Mouse (Mus musculus) CH12.LX (cell line): Measurements from ENCODE around the gene Crx. TPM values are rescaled to one million over a fixed set of nuclear protein-coding genes. Genes with fewer than 3 reads are reported as not detected.
A peak's percentile ranks its signal among the peaks of the same experiment; 100 is the strongest.

Experiments used
- DNase-seq: peaks from one replicate; pipeline ENCODE4 v3.0.0-alpha.2; 2013; ENCODE audit errors: extremely low read depth
- H3K27ac ChIP-seq: 2 replicates; pipeline ENCODE4 v1.5.1; 2012; ENCODE audit warnings: low read depth, mild to moderate bottlenecking, control low read depth, moderate library complexity; ENCODE audit not compliant: insufficient read depth
- H3K27me3 ChIP-seq: replicated peaks from 2 replicates; pipeline ENCODE3; 2012; ENCODE audit warnings: inconsistent platforms
- H3K36me3 ChIP-seq, 2 experiments: replicated peaks in 1 of 2; 2 replicates each; pipeline versions ENCODE3 to v1.6.1; 2012; ENCODE audit warnings: inconsistent platforms in 1 of 2, low read length in 1 of 2, mild to moderate bottlenecking in 1 of 2, mixed read lengths in 1 of 2, moderate library complexity in 1 of 2; ENCODE audit not compliant: control insufficient read depth in 1 of 2, insufficient read depth in 1 of 2
- H3K4me1 ChIP-seq, 2 experiments: 2 replicates each; pipeline ENCODE4 v1.6.1; 2012; ENCODE audit warnings: inconsistent platforms in 1 of 2, moderate library complexity in 1 of 2; ENCODE audit not compliant: insufficient read depth in 2 of 2, control insufficient read depth in 1 of 2
- H3K4me2 ChIP-seq: 2 replicates; pipeline ENCODE4 v1.6.1; 2012; ENCODE audit warnings: low read depth, mild to moderate bottlenecking, control low read depth; ENCODE audit not compliant: poor library complexity, insufficient read depth, severe bottlenecking
- H3K4me3 ChIP-seq, 3 experiments: fragments of 150-350 bp in 1 of 3; sonication (generic) in 1 of 3; replicated peaks in 1 of 3; 2 replicates each; pipeline versions ENCODE3 to v1.5.1; 2011 to 2012; ENCODE audit warnings: low read depth in 2 of 3, low read length in 2 of 3, mild to moderate bottlenecking in 2 of 3, moderate library complexity in 2 of 3, control low read depth in 1 of 3, improper control_type of control experiment in 1 of 3, inconsistent platforms in 1 of 3, mixed read lengths in 1 of 3; ENCODE audit not compliant: poor library complexity in 1 of 3
- H3K79me2 ChIP-seq: replicated peaks from 2 replicates; pipeline ENCODE4 v1.6.1; 2012; ENCODE audit warnings: mild to moderate bottlenecking, moderate library complexity; ENCODE audit not compliant: control insufficient read depth, poor library complexity, insufficient read depth, severe bottlenecking; ENCODE audit errors: extremely low read depth
- H3K9ac ChIP-seq: 2 replicates; pipeline ENCODE4 v1.6.1; 2012; ENCODE audit warnings: low read depth, mild to moderate bottlenecking, control low read depth, moderate library complexity; ENCODE audit not compliant: insufficient read depth
- H3K9me3 ChIP-seq: replicated peaks from 2 replicates; pipeline ENCODE3; 2012; ENCODE audit warnings: low read length, inconsistent platforms, mixed read lengths
- CHD2 ChIP-seq: IDR thresholded peaks from 2 replicates; pipeline ENCODE4 v1.6.1; 2011; ENCODE audit warnings: low read length, improper control_type of control experiment
- CTCF ChIP-seq, 2 experiments: IDR thresholded peaks in 1 of 2; conservative IDR thresholded peaks in 1 of 2; 2 replicates each; pipeline ENCODE4 v1.5.1; 2011 to 2012; ENCODE audit warnings: low read depth in 2 of 2, low read length in 2 of 2, improper control_type of control experiment in 1 of 2, inconsistent platforms in 1 of 2, mild to moderate bottlenecking in 1 of 2, moderate library complexity in 1 of 2
- ELF1 ChIP-seq: IDR thresholded peaks from 2 replicates; pipeline ENCODE4 v1.6.1; 2014; ENCODE audit warnings: low read depth, mild to moderate bottlenecking, inconsistent platforms, low read length, improper control_type of control experiment
- GABPA ChIP-seq: IDR thresholded peaks from 2 replicates; pipeline ENCODE4 v1.6.1; 2012; ENCODE audit warnings: low read depth, low read length, improper control_type of control experiment, inconsistent platforms; ENCODE audit not compliant: insufficient replicate concordance
- HCFC1 ChIP-seq: IDR thresholded peaks from 2 replicates; pipeline ENCODE4 v1.6.1; 2012; ENCODE audit warnings: low read depth, mild to moderate bottlenecking, inconsistent platforms, low read length, improper control_type of control experiment
- JUN ChIP-seq: IDR thresholded peaks from 2 replicates; pipeline ENCODE4 v1.6.1; 2011; ENCODE audit warnings: low read depth, mild to moderate bottlenecking, low read length, improper control_type of control experiment, moderate library complexity; ENCODE audit not compliant: insufficient read depth
- JUND ChIP-seq: conservative IDR thresholded peaks from 2 replicates; pipeline ENCODE4 v1.6.1; 2011; ENCODE audit warnings: low read depth, low read length, improper control_type of control experiment
- KAT2A ChIP-seq: IDR thresholded peaks from 2 replicates; pipeline ENCODE4 v1.6.1; 2012; ENCODE audit warnings: low read length, improper control_type of control experiment, inconsistent platforms; ENCODE audit not compliant: insufficient replicate concordance
- MAZ ChIP-seq: IDR thresholded peaks from 2 replicates; pipeline ENCODE4 v1.6.1; 2012; ENCODE audit warnings: low read depth, mild to moderate bottlenecking, inconsistent platforms, low read length, improper control_type of control experiment, moderate library complexity
- MEF2A ChIP-seq: IDR thresholded peaks from 2 replicates; pipeline ENCODE4 v1.6.1; 2014; ENCODE audit warnings: low read depth, mild to moderate bottlenecking, inconsistent platforms, low read length, improper control_type of control experiment, borderline replicate concordance
- MYC ChIP-seq: IDR thresholded peaks from 2 replicates; pipeline ENCODE4 v1.6.1; 2011; ENCODE audit warnings: low read depth, mild to moderate bottlenecking, improper control_type of control experiment, low read length
- NELFE ChIP-seq: IDR thresholded peaks from 2 replicates; pipeline ENCODE4 v1.6.1; 2011; ENCODE audit warnings: low read depth, low read length, improper control_type of control experiment
- NRF1 ChIP-seq: IDR thresholded peaks from 2 replicates; pipeline ENCODE4 v1.6.1; 2014; ENCODE audit warnings: low read depth, mild to moderate bottlenecking, inconsistent platforms, low read length, improper control_type of control experiment, moderate library complexity
- POLR2AphosphoS2 ChIP-seq: IDR thresholded peaks from 2 replicates; pipeline ENCODE4 v1.6.1; 2011; ENCODE audit warnings: low read depth, low read length, improper control_type of control experiment
- RAD21 ChIP-seq: IDR thresholded peaks from 2 replicates; pipeline ENCODE4 v1.6.1; 2011; ENCODE audit warnings: low read depth, mild to moderate bottlenecking, low read length, improper control_type of control experiment, moderate library complexity
- SMC3 ChIP-seq: IDR thresholded peaks from 2 replicates; pipeline ENCODE4 v1.6.1; 2011; ENCODE audit warnings: low read depth, low read length, improper control_type of control experiment
- TBP ChIP-seq: conservative IDR thresholded peaks from 2 replicates; pipeline ENCODE4 v1.6.1; 2011; ENCODE audit warnings: low read depth, low read length, improper control_type of control experiment
- TCF12 ChIP-seq: IDR thresholded peaks from 2 replicates; pipeline ENCODE4 v1.6.1; 2014; ENCODE audit warnings: low read depth, mild to moderate bottlenecking, inconsistent platforms, low read length, improper control_type of control experiment
- USF1 ChIP-seq: IDR thresholded peaks from 2 replicates; pipeline ENCODE4 v1.6.1; 2014; ENCODE audit warnings: low read depth, mild to moderate bottlenecking, inconsistent platforms, low read length, improper control_type of control experiment
- ZKSCAN1 ChIP-seq: IDR thresholded peaks from 2 replicates; pipeline ENCODE4 v1.6.1; 2012; ENCODE audit warnings: low read depth, inconsistent platforms, low read length, improper control_type of control experiment, borderline replicate concordance
- ZMIZ1 ChIP-seq: IDR thresholded peaks from 2 replicates; pipeline ENCODE4 v1.6.1; 2012; ENCODE audit warnings: low read depth, mild to moderate bottlenecking, inconsistent platforms, low read length, improper control_type of control experiment
- ZNF384 ChIP-seq: IDR thresholded peaks from 2 replicates; pipeline ENCODE4 v1.6.1; 2012; ENCODE audit warnings: low read depth, low read length, improper control_type of control experiment, inconsistent platforms
- dilution Hi-C: fragments of 300-500 bp; cut with MboI; formaldehyde crosslinking; loops from 2 replicates; pipeline ENCODE4 v1.14.3; 2020; ENCODE audit warnings: low sequenced_read_pairs; ENCODE audit not compliant: extremely low pct_unique_long_range_greater_than_20kb, extremely low pct_ligation_motif_present
- in situ Hi-C: fragments of 300-500 bp; cut with MboI; formaldehyde crosslinking; loops from 3 replicates; pipeline ENCODE4 v1.14.3; 2019; ENCODE audit warnings: low sequenced_read_pairs, low pct_ligation_motif_present, low pct_unique_long_range_greater_than_20kb, mixed read lengths
- polyA plus RNA-seq: library from polyadenylated mRNA; unstranded; fragments of >175 nt; gene quantifications from 2 replicates; pipeline ENCODE4 v1.2.1, GENCODE M21; 2012; ENCODE audit warnings: low read depth; ENCODE audit not compliant: insufficient read length
- total RNA-seq, 2 experiments: library from RNA; depleted of rRNA; stranded (reverse); fragments of 300-350 nt in 1 of 2; fragments of >200 nt in 1 of 2; gene quantifications; 2 replicates each; pipeline ENCODE4 v1.2.3; 2012 to 2014

The Crx gene
- total and polyA plus RNA-seq, 3 experiments, result not detected

- no peaks in the 10 kb centered on the region for H3K9me3 ChIP-seq
- H3K4me3 ChIP-seq, result no peak overlapping the region
- H3K79me2 ChIP-seq, result no peaks in the 10 kb centered on the region
- in situ Hi-C loops, result no loop called here
- no peak overlapping the region for H3K4me2 ChIP-seq
- no peaks in the 10 kb centered on the region for H3K27me3 ChIP-seq
- H3K36me3 ChIP-seq, result peaks cover 22 to 30% of the 10 kb centered on the region in 2 experiments
- peak; percentile 63 for TF ChIP-seq SMC3
- TF ChIP-seq CTCF (conservative IDR thresholded peaks at IDR 0.05 in 1 of 2, IDR thresholded peaks at IDR 0.05 in 1 of 2; ENCODE audit: low read depth in 2 of 2, low read length in 2 of 2), result peak; percentile 81 to 99
- TF ChIP-seq RAD21, result peak; percentile 52
- no peak for TF ChIP-seq POLR2AphosphoS2
- no peak for TF ChIP-seq JUN
- no peak for TF ChIP-seq HCFC1
- TF ChIP-seq TCF12, result no peak
- peaks cover 5 to 10% of the 10 kb centered on the region in 2 experiments; a peak in 3 of 4 replicates for H3K4me1 ChIP-seq
- dilution Hi-C loops, result no loop called here
- no peak overlapping the region for H3K27ac ChIP-seq
- no peak overlapping the region for H3K9ac ChIP-seq
- peak; percentile 58 for DNase-seq
Measured at GRCm38 (mm10) chr7:15914252-15914651, 34.5 kb upstream of the Crx start.

GRCm38 (mm10) chr7:15912183-15912582, 32.4 kb upstream of the Crx start:
- Histone ChIP-seq H3K9me3 (no peaks in the 10 kb centered on the region), H3K9ac (no peak overlapping the region), H3K36me3 (peaks cover 8 to 14% of the 10 kb centered on the region in 2 experiments), H3K4me3 (no peak overlapping the region), H3K4me1 (peaks cover 5 to 10% of the 10 kb centered on the region in 2 experiments; a peak in 3 of 4 replicates), H3K4me2 (no peak overlapping the region), H3K79me2 (no peaks in the 10 kb centered on the region), H3K27ac (no peak overlapping the region), H3K27me3 (peaks cover 9% of the 10 kb centered on the region)
- dilution Hi-C loops (no loop called here), in situ Hi-C loops (no loop called here)
- TF ChIP-seq RAD21 (peak; percentile 78), ELF1 (peak; percentile 40; the same call in 1 of the 2 replicates), MAZ (0 out of 2 replicates have a peak, but pooled peaks have one; percentile 59), MYC (no peak), CHD2 (0 out of 2 replicates have a peak, but pooled peaks have one; percentile 20), GABPA (no peak), CTCF (conservative IDR thresholded peaks at IDR 0.05 in 1 of 2, IDR thresholded peaks at IDR 0.05 in 1 of 2; ENCODE audit: low read depth in 2 of 2, low read length in 2 of 2) (peak; percentile 64 to 88), SMC3 (peak; percentile 66)
- peak; percentile 86 for DNase-seq

- Histone ChIP-seq H3K36me3 (peaks cover 0 to under 1% of the 10 kb centered on the region in 2 experiments), H3K9ac (no peak overlapping the region), H3K4me3 (no peak overlapping the region), H3K79me2 (no peaks in the 10 kb centered on the region), H3K27ac (no peak overlapping the region), H3K4me2 (no peak overlapping the region), H3K4me1 (peaks cover 5 to 10% of the 10 kb centered on the region in 2 experiments; a peak in 3 of 4 replicates)
- no peak for DNase-seq
- dilution Hi-C loops, result no loop called here
- TF ChIP-seq TBP (no peak), KAT2A (no peak), MAZ (no peak), JUND (no peak), NRF1 (no peak), MEF2A (no peak), GABPA (no peak), TCF12 (no peak), RAD21 (no peak), HCFC1 (no peak), ZNF384 (no peak), MYC (no peak), ZKSCAN1 (no peak), NELFE (no peak), CHD2 (no peak), ZMIZ1 (no peak), USF1 (no peak), SMC3 (no peak)
- TF ChIP-seq, all 38 proteins: peak for 0
- Histone ChIP-seq H3K27me3 (peaks cover 24% of the 10 kb centered on the region), H3K9me3 (no peaks in the 10 kb centered on the region)
- in situ Hi-C loops, result no loop called here
Measured at GRCm38 (mm10) chr7:15910521-15910920, 30.8 kb upstream of the Crx start.
